Mouse (Mus musculus): ENCODE data around the gene Mpped2.

DNA sequence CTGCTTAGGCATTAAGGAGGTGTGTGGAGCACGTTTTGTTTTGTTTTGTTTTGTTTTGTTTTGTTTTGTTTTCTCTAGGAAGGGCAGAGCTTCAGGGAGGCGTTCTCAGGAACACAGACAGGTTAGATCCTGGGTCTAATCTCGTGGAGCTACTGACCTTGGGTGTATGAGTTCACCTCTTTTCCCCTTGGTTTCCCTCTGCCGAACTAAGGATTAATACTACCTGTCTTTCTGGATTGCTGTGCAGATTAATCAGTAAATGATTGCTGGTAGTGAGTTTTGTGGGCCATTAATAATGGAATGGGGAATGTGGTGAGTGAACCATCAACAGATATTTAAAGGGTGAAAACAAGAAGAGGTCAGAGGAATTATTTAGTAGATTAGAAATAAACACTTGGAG is 53.8 kb downstream of the Mpped2 start:
- no peak for TF ChIP-seq CTCF (IDR thresholded peaks at IDR 0.05; ENCODE audit: low read depth)
- no peak for TF ChIP-seq EP300 (IDR thresholded peaks at IDR 0.05; ENCODE audit: low read depth)

Measured in liver, postnatal 0 days (tissue).